Mouse (Mus musculus) kidney, adult 2 months (tissue): ENCODE data around the gene Etl4.

Source experiments
- CTCF ChIP-seq: fragments of 200-500 bp; conservative IDR thresholded peaks from 2 replicates; pipeline ENCODE4 v1.5.1; 2011; ENCODE audit warnings: low read depth, mild to moderate bottlenecking, control low read depth, low read length, moderate library complexity, mixed read lengths; ENCODE audit not compliant: insufficient read depth, insufficient read length
- POLR2A ChIP-seq: fragments of 200-500 bp; IDR thresholded peaks from one replicate; pipeline ENCODE4 v1.6.1; 2011; ENCODE audit warnings: low read depth, low read length, control low read depth

DNA sequence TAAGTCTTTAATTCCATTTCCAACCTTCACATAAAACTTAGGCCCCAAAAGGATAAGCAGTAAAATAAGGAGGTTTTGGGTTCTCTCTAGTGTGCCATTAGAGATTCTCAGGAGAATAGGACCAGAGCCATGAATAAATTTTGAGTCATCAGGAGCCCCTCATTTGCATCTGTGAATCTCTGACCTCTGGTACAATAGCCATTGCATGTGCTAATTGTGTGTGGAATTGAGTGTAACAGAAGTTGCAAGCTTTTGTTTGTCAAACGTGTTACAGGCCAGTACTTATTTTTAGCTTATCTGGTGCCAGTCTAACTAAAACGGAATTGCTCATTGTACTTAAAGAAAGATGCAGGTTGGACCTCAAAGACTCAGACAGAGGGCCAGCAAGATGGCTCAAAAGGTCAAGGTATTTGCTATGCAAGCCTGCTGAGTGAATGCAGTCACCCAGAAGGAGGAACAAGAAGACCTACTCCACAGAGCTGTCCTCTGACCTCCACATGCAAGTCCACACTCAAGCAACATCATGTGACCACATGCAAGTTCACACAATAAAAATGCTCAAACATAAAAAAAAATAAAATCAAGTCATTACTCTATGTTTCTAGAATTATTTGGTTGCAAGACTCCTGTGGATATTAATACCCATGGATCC is 576.7 kb downstream of the Etl4 start:
- TF ChIP-seq CTCF (no peak), POLR2A (no peak)
